Mouse (Mus musculus): ENCODE measurements around the gene 4833427G06Rik.

The 4833427G06Rik gene

DNA sequence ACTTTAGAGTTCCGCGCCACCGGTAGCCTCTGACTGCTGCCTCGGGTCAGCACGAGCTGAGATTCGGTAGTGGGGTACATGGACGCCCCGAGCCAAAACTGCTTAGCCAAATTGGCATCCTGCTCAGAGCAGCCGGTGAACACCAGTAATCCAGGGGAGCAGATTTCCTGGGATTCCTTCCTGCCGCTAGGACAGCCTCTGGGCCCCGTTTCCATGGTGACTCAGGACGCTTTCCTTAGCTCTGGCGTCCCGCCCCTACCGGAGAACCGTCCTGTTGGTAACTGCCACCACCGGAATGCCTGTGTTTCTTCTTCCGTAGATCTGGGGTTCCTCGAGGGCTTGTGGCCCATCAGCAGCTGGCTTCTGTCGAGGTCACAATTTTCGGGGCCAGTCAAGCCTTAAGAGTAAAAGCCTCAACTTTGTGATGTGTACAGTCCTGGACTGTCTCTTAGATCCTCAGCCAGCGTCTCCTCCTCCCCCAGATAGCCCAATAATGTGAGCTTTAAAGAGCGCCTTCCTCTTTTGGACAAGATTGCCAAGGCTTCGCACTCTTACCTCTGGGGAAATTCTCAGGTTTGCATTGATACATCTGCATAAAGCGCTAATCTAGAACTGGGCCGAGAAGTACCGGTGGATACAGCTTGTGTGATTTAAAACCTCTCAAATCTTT lies at the start of gene 4833427G06Rik:
4833427G06Rik (minus strand) TSS at position 323 of the 670 bp plus-strand sequence.
- DNase-seq (ENCODE audit: low read depth, low spot score): peak; percentile 21

DNA sequence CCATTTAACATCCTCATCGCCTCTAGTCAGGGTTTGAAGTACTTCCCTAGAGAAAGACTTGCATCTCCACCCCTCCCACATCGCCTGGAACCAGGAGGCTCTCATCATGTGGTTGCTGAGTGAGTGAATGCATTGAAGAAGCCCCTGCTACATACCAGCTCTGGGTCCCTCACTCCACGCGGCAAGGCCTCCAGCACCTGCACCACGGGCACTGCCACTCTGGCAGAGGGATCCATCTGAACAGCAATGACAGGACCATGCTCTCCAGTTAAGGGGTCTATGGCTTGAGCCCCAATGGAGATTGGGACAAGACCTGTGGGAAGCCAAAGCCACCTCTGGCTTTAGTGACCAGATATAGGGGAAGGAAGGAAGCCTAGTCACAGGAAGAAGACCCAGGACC lies 45.4 kb upstream of the 4833427G06Rik start:
- DNase-seq (ENCODE audit: low read depth, low spot score): no peak

DNA sequence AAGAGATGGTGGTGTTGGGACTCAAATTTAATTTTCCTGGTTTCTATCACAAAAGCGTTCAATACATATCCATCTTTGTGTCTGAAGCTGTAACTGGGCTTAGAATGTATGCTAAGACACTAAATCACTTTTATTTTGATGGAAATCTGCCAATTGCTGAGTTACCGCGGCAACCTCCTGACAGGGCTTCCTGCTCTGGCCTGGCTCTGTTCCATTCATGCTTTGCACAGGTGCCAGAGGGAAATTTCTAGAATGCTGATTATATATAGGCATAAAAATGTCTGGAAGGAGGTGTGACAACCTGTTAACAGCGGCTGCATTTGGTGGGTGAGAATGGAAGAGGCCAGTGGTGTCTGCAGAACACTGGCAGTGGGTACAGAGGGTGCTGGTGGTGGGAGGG lies 44.6 kb upstream of the 4833427G06Rik start:
- DNase-seq (ENCODE audit: low read depth, low spot score): peak; percentile 44

DNA sequence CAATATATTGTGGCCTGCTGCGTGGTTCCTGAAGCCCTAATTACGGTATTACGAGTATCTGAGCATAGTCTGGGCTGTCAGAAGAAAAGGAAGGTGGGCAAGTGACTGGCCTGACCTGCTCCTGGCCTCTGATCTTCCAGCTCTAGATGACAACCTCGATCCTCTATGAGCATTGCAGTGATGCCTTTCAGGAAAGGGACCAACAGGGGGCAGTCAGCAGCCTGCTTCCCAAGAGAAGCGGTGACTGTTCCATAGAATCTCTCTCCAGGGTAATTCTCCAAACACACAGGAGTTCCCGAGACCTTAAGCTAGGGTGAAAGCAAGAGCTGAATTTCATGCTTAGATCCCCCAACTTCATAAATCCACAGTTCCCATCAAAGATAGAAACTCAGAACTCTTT lies 42.3 kb upstream of the 4833427G06Rik start:
- DNase-seq (ENCODE audit: low read depth, low spot score): no peak

DNA sequence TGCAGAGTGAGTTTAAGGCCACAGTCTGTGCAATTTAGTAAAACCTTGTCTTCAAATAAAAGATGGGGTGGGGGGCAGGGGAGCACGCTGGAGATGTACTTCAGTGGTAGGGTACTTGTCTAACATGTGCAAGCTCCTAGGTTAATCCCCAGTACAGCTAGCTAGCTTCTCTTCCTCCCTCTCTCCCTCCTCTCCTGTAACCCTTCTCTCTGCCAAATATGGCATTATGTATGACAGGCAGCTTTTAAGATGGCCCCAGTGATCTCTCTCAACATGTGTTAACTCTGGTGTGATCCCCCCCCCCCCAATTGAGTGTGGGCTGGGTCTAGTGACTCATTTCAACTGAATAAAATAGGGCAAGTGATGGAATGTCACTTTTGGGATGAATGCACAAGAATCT lies 41.6 kb upstream of the 4833427G06Rik start:
- no peak for DNase-seq (ENCODE audit: low read depth, low spot score)

DNA sequence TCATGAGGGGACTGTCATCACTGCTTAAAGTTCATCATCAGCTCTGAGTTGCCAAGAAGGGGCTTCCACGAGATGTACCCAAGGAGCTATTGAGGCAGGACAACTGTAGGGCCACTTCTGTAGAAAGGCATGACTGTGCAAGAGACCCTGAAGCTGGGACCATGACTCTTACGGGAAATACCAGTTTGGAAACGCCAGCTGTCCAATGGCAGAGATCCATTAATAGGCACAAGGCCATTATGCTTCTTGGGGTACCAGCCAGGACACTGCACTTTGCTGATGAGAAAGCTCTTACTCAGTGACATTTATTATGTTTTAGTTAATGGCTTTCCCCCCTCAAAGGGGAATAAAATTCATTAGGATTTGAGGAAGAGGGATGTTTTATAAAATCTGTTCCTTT lies 38.8 kb upstream of the 4833427G06Rik start:
- no peak for DNase-seq (ENCODE audit: low read depth, low spot score)

DNA sequence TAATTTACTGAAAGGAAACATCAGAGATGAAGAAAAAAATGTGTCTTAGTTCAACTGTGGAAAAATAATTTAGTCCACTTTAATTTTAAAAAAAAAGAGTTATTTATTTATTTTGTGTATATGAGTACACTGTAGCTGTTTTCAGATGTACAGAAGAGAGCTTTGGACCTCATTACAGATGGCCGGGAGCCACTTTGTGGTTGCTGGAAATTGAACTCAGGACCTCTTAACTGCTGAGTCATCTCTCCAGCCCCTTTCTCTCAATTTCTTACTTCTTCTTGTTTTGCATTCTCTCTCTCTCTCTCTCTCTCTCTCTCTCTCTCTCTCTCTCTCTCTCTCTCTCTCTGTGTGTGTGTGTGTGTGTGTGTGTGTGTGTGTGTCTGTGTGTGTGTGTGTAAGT lies 37.5 kb upstream of the 4833427G06Rik start:
- DNase-seq (ENCODE audit: low read depth, low spot score): peak; percentile 77

DNA sequence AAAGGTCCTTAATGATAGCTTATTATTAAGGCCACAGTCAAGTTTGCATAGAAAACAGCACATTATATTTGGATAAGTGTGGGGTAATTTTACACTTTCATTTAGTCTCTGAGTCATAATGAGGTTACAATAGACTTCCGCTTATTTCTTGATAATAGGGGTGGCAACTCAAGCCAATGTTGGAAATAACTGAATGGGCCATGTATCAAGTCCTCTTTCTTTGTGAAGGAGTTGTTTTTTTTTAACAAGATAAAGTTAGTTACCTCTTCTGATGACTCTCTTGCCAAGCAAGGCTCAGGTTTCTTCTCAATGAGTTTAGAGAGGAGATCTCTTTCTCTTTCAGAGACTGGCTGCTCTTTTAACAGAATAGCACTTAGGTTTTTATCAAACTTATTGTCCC lies 36.4 kb upstream of the 4833427G06Rik start:
- DNase-seq (ENCODE audit: low read depth, low spot score): no peak

DNA sequence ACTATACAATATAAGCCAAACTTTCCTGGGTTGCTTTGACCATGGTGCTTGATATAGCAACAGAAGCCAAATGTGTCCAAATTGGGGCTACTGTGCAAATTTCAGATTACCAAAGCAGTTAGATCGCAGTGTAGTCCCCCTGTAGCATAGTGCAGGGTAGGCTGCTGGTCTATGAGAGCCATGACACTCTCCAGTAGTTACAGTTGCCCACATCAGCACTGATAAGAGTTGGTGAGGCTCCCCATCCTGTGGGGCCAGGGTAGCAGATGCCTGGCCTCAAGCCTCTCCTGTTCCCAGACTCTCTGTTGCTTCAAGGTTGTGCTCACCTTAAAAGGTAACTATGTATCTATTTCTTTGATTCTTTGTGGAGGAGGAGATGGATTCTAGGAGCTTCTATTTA lies 36.0 kb upstream of the 4833427G06Rik start:
- no peak for DNase-seq (ENCODE audit: low read depth, low spot score)

DNA sequence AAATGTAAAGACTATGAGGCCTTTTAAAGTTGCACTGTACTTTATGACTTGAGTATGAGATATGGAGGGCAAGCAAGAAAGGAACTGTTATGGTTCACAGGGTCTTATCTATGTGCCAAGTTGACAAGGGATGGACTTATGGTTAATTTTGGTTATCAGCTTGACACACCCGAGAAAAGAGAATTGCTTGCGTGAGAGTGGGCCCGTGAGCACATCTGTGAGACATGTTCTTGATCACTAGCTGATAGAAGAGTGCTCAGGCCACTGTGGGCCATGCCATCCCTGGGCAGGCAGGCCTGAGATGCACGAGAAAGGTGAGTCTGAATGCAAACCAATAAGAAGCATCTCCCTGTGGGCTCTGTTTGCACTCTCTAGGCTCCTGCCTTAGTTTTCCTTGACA lies 35.6 kb upstream of the 4833427G06Rik start:
- DNase-seq (ENCODE audit: low read depth, low spot score): no peak

DNA sequence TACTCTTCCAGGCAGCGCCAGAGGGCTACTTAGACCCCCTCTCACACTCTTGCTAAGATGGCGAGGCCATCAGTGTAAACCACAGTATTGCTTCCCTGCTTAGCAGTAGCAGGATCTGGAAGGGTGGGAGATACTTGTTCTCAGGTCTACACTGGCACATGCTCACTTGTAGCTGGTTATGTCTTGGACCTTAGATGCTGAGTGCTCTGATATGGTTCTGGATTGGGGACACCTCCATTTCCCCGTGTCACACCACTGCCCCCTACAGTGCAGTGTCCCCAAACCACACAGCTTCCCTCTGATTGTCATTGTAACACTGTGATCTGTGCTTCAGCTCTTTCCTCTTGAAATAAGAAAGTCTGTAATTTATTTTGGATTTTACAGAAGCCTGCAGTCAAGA lies 35.1 kb upstream of the 4833427G06Rik start:
- DNase-seq (ENCODE audit: low read depth, low spot score): peak; percentile 63

DNA sequence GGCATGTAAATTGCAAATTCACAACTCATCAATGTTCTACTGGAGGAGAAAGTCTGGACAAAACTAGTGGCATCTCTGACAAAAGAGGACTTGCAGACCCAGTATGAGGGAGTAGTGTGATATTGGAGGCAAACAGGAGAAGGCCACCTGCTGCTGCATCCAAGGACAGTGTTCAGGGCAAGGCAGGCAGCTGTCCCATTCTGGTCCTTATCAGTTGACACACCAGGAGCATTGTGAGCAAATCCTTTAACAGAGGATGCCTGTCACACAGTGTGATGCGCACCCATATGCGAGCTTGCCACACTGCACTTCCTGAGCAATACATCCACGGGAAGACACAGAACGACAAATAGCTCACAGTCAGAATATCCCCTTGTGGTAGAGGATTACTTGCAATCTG lies 12.9 kb upstream of the 4833427G06Rik start:
- DNase-seq (ENCODE audit: low read depth, low spot score): no peak

DNA sequence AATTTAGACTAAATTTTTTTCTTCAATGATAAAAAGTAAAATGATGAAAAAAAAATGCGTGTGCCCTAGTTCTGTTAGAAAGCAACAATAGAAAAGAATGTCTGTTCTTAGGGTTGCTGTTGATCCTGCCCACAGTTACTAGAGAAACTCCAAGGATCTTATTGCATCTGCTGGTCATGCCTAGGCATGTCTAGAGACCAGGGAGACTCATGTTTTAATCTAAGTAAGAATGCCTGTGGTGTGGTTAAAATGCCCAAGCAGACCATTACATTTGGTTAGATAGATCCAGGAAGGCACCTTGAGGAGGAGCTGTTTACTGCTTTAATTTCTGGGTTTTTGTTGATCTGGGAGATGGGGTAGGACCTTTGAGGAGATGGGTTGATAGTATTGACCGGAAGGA lies 3.9 kb upstream of the 4833427G06Rik start:
- peak; percentile 64 for DNase-seq (ENCODE audit: low read depth, low spot score)

DNA sequence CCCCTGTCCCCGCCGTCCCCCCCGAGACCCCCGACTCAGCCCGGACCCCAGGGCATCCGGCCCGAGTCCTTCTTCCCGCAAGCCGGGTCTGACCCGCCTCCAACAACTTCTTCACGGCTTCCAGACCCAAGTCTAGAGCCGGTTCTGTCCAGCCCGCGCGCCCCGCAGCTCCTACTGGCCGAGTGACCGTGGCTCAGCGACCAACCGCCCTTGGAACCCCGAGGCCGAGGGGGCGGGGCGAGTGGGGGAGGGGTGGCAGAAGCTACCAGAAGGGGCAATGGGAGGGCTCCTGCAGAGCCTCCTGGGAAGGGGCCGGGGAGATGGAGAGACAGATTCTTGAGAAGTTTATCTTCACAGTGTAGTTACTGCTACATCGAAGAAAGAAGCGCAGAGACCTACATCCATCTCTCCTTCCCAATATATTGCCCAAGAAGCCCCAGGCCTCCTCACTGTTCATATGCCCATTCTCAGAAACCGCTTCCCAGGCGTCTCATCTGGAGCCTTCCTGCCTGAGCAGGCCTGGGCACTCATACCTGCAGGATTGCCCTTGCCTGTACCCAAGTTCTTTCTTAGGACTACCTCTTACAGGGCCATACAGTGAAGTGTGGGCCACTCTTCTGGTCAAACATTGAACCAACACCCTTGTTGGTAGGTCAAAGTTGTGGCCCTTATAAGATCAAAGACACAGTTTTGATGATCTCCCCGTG lies 2.1 kb upstream of the 4833427G06Rik start:
- DNase-seq (ENCODE audit: low read depth, low spot score): peak; percentile 72

DNA sequence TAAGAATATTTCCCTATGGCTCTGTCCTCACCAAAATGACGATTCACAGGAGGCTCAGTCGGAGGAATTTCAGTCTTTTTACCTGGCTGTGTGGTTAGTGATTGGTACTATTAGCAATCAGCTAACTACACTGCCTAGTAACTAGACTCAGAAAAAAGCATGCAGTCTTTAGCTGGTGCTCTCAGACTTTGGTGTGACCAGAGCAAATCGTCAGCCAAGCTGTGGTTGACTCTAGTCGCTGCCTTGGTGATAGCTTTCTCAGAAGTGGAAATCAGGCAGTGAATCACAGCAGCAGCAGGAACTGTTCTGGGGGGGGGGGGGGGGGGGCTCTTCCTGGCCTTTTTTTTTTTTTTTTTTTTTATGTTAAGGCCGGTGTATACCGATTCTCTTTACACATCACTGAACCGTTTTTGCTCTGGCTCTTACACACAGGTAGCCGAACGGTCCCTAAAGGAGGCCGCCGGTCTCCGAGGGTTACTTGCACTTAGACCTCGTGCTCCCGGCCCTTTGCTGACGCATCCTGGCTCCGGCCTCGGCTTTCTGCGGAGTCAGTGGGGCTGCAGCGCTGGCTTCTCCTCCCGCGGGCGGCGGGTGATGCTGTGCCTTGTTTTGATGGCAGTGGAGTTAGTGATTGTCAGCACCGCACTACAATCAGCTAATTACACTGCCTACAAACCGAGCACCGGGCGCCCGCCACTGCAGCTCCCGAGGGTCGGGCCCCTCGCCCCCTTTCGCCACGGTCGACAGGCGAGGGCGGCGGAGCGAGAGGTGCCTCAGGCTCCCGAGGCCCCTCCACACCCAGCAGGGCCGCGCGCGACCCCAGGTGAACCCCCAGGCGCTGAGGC lies 1.3 kb upstream of the 4833427G06Rik start:
- peak; percentile 71 for DNase-seq (ENCODE audit: low read depth, low spot score)

DNA sequence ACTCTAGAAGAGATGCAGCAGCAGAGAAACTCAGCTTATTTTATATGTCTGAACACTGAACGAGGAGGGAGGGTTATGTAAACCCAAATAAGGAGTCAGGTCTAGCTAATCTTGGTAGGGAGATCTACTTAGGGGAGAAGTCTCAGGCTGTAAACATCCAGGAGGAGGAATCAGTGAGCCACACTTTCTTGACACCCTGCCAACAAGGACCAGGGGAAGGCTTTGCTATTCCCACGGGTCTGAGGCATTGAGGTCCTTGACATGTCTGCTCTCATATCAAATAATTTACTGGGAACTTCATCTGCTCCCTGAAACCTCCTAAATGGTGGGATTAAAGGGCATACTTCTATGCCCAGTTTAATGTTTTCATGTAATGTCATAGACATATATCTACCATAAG lies 5.6 kb downstream of the 4833427G06Rik start:
- DNase-seq (ENCODE audit: low read depth, low spot score): peak; percentile 57

DNA sequence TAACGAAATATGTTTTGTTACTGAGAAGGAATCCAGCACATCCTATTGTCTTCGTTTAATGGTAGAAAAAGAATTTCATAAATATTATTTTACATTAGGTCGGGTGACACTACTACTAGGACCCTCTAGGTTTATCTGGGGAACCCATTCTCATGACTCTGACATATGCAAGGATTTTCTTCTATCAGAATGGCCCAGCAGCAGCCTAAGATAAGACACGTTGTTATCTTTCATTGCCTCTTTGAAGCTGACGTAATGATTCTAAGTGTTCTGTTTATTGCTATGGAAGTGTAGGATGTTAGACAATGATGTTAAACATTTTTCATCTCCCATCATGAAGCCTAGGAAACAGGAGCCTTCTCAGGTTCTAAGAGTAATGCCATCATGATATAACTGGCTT lies 8.2 kb downstream of the 4833427G06Rik start:
- DNase-seq (ENCODE audit: low read depth, low spot score): no peak

DNA sequence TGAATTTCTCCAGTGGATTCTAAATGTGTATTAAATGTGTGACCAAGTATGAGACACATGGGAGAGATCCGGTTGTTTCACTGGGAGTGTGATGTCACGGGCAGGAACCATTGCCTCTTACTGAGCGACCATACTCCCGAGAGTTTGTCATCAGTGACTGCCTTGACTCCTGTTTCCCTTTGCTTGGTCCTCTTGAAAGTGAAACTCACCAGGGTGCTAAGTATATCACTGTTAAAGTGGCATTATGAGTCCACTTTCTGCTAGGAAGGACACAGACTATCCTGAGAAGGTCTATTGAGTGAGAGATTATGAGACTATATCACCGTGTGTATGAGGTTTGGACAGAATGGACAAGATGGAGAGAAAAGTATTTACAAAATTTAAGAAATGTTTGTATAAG lies 20.3 kb downstream of the 4833427G06Rik start:
- DNase-seq (ENCODE audit: low read depth, low spot score): no peak

DNA sequence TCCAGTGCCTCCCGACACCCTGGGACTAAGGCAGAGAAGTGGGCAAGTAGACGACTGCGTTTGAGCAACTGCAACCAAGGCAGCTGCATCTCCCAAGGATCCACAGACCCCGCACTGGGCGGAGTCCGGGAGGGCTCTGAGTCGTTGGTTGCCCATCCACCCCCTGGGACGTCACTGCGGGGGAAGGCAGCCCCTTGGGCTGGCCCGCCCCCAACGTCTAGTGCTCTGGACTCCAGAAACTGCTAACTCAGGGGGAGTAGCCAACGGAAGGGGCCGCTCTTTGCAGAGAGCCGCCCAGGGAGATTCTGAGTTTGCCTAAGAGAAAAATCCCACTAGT lies 24.9 kb downstream of the 4833427G06Rik start, which contains the start of gene Layn:
Layn (minus strand) TSS at position 116 of the 337 bp plus-strand sequence.
- DNase-seq (ENCODE audit: low read depth, low spot score): peak; percentile 96

DNA sequence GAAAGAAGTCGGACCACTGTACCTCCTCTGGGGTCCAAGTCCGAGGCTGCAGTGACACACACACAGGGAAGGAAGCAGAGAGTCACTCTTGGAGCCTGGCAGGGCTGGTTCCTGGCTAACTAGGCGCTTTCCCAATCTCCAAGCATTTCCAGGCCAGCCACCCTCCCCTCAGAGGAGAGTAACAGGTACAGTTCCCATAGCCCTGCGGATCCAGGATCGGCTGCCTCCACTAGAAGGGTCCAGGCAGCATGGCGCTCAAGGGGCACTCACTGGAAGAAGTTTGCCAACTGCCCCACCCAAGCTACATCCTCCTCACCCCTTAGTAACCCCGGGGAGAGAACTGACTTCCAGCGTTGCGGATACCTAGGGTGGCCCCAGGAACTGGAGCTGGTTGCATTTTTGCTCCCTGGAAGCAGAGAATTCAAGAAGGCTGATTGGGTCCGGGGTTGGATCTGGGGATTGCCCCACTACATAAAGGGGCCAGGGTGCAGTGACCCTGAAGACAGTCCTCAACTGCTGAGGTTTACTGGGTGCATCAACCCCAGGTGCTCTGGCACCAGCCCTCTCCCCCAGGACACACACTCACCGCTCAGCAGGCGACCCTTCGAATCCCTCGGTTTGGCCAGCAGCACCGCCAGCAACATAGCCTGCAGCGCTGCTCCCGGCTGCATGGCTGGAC lies 25.4 kb downstream of the 4833427G06Rik start:
- DNase-seq (ENCODE audit: low read depth, low spot score): peak; percentile 58

DNA sequence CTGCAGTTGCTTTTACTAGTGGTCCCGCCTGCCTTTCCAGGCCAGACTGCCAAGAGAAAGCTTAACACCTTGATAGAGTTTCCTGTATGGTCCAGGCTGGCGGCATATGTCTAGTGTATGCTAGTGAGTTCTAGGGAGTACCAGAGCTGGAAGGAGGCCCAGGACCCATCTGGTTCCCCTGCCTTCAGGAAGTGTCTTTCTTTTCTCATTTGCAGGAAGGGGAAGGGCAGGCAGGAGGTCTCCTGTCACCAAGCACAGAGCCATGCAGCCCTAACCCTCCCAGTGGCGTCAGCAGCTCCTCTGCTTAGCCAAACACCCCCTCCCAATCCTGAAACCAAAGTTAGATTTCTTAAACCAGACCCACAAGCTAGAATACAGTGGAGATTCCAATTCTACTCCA lies 26.1 kb downstream of the 4833427G06Rik start:
- peak; percentile 57 for DNase-seq (ENCODE audit: low read depth, low spot score)

DNA sequence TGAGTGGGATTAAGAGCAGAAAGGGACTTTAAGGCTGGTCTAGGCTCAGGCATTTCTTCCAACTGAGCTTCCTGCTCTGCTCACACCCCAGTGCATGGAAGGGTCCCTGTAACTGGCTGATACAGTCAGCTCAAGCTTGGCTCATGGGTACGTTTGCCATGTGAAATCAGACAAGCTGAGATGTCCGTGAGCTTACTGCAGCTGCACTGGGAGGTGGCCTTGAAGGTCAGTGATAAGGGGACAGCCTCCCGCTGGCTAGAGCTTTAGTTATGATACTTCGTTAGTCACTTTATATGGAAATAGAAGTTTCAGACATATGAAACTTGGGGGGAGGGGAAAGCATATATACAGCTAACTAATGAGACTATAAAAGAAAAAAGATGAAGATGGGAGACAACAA lies 31.1 kb downstream of the 4833427G06Rik start:
- no peak for DNase-seq (ENCODE audit: low read depth, low spot score)

Measured in 3T3-L1 (cell line).